Mouse (Mus musculus) left cerebral cortex, adult 11 months (tissue): ENCODE measurements at regions not wholly inside any gene's neighbourhood (a gene's known extent, or its start where the extent isn't known, plus 50 kb on each side); places are given as distances from the start of the nearest gene placed in this dataset.

Experiments used
- DNase-seq: peaks from one replicate; pipeline ENCODE4 v3.0.0; 2022; ENCODE audit warnings: low spot score

DNA sequence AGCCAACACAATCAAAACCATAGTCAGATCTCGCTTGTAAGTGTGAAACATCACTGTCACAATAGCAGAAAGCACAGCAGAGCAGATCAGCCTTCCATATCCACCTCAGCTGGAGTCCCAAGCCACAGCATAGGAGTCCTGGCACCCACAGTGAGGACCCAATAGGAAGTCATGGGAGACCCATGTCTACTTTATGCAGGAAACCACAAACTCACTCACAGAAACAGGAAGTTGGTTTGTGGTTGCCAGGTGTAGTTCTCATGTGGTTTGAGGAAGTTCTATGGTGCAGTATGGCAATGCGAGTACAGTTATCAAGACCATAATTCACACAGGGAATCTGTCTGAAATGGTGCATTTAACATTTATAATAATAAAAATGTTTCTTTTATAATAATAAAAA is 77.6 kb upstream of the Kctd3 start:
- DNase-seq, result no peak

DNA sequence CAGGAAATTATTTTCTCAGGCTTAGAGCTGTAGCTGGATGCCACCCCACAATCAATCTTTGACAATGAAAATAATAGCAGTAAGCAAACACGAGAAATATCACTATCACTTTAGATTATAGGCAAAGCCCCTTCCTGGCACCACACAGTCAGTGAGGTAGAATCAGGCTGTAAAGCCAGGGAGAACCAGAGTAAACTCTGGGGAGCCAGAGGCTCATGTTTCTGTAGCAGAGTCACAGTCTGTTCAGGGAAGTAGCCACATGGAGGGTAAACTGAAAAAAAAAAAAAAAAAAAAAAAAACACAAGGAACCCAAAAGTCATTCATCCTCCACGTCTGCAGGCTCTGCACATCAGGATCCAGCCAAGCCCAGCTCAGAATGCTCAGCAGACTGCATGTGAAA is 73.6 kb upstream of the Kctd3 start:
- DNase-seq, result no peak

DNA sequence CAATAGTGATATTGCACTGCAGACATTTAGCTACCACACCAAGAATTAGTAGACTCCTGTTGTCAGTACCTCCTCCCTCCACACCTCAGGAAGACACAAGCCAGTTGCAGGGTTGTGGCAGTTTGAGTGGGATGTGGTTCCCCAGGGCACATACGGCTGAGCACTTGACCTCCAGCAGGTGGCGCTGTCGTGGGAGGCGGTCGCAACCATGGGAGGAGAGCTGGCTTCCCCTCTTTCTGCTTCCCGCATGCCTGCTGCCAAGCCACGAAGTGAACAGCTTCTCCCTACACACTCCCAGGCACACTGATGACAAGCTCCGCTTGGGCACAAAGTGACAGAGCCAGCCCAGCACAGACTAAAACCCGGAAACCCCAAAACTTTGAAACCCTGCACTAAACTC is 73.2 kb upstream of the Kctd3 start:
- DNase-seq, result no peak

GRCm38 (mm10) chr1:189079451-189080410 is 72.1 kb upstream of the Kctd3 start:
- no peak for DNase-seq

- DNase-seq, result no peak
These were observed 70.2 kb upstream of the Kctd3 start for GRCm38 (mm10) chr1:189077861-189078260.

- DNase-seq, result no peak
These were observed 68.6 kb upstream of the Kctd3 start for GRCm38 (mm10) chr1:189076276-189076675.

GRCm38 (mm10) chr1:189075671-189076070 is 68.0 kb upstream of the Kctd3 start:
- no peak for DNase-seq

GRCm38 (mm10) chr1:189072516-189072915 is 64.9 kb upstream of the Kctd3 start:
- DNase-seq, result no peak

DNA sequence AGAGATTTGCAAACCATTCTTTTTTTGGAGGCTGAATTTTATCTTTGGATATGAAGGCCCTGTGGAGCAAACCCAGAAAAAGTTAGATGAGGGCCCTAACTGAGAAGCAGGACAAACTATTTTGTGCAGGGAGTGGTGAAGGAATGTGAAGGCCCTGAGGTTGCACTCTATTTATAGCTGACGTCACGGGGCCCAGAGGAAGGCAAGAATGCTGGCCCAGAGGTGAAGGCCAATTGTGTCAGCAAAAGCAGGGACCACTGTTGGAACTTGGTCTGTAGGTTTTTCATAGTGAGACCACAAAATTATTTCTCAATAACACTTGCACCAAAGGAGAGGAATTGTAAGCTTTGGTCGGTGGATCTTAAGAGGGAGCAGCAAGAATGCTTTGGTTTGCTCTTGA is 60.6 kb upstream of the Kctd3 start:
- DNase-seq, result no peak

DNA sequence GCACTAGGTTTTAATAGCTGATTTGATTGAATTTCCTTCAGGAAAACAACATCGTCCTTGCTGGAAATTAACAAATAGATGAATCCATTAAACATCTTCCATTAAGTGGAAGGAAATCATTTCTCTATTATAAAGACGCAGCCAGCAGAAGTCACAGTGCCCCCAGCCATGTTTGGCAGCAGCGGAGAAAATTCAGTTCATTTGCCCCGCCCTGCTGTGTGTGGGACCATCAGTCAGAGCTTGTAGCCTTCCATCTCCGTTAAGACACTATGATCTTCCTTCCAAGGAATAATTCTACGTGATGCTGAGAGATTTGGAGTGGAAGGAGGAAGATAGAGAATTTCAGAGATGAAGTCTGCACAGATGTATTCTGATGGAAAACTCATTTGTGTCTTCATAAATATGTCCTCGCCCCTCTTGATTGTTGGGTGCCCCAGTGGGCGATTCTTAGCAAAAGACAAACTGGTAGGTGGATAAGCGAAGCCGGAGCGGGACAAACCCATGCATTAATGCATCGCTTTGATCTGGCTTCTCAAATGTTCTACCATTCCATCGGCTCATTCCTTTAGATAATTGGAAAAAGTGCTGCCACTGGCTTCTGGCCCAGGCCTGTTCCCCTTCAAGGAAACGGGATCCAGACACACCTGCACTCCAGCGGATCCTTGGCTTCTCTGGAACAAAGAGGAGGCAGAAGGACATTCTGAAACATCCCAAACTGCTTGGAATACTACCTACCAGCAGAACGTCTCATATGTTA is 59.7 kb upstream of the Kctd3 start:
- DNase-seq, result no peak

DNA sequence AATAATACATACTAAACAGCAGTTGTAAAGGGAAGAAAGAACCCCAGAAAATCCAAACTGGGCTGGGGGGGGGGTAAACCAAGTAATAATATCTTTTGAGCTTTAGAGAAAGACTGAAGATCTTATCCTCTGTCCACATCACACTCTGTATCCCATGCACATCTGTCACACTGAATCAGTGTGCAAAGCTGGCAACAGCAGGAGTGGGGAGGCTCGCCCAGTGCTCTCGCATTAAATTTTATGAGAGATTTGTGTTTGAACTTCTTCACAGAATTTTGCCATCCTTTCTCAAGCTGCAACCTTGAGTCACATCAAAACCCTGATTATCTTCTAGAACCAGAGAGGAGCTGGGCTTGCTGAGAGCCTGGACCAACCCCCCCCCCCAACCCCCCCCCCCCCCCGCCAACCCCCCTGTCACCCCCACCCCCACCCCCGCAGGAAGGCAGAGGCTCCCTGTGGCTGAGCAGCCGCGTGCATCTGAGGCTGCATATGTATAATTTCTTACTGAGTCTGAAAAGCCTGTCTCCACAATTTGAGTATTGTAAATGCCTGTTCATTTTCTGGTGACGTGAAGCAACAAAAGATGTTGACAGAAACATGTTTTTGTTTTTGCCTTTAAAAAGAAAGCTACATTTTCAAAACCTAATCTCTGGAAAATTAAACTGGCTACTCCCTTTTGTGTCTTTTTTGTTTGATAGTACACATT is 59.0 kb upstream of the Kctd3 start:
- no peak for DNase-seq

- no peak for DNase-seq
These were observed 57.7 kb upstream of the Kctd3 start for GRCm38 (mm10) chr1:189065152-189065910.

DNA sequence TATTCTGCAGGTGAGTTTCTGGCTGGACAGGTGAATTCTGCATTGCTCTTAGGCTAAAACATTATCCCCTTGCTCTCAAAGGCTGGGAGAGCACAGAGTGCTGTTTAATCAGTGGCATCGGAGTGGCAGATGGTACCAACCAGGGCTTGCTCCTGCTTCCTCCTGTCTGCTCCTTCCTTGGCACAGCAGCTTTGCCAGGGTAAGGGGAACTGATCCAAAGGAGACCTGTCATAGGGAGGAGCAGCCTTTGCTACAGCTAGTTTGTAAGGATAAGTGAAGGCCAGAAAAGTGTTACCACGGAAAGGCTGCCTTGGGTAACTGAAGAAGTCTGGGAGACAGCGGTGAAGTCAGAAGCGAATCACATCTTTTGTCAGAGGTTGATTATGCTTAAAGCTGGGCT is 57.0 kb upstream of the Kctd3 start:
- DNase-seq, result no peak

DNA sequence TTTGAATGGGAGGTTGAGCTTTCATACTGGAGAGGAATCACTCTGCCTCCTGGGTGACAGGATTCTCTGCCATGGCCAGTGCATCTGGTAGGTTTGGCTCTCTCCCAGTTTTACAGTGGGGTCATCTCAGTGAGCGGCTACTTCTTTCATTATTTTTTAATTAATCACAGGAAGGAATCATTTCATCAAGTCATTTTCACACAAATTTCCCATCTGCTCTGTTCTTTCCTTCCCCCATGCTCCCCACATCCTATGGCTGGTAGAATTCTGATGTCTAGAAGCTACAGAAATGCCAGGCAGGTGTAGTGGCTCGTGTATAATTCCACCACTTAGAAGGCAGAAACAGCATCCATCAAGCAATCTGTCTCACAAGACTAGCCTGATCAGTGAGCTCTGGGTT is 56.1 kb upstream of the Kctd3 start:
- DNase-seq, result no peak

- DNase-seq, result no peak
These were observed 55.6 kb upstream of the Kctd3 start for GRCm38 (mm10) chr1:189063209-189063608.
